Comparison of ENCODE assay signal across 8 mouse cellular contexts in genomic region chr12:100198967-100199660, GRCm38 (mm10). TPM values are rescaled to one million over a fixed set of nuclear protein-coding genes. Genes with fewer than 3 reads are reported as not detected.
A peak's percentile ranks its signal among the peaks of the same experiment; 100 is the strongest.
DNase-seq lines count a peak whose midpoint lies in the region; TF ChIP-seq lines count a peak whose summit lies in the region.

Calm1 (plus strand) TSS chr12:100199435.

- peak; percentile 93 for DNase-seq in heart, adult 9 months (ENCODE audit: low spot score in 2 of 2)
- peak; percentile 91 for DNase-seq in kidney, adult 9 months
- DNase-seq in liver, result peak; percentile 94
- peak; percentile 77 to 93 for DNase-seq in monocyte, adult 2 months (ENCODE audit: low read depth in 1 of 2, low spot score in 2 of 2)
- peak; percentile 91 to 96 for DNase-seq in spleen, postnatal 14 days (ENCODE audit: low spot score in 2 of 2)

- H3K79me3 ChIP-seq in C2C12 (ENCODE audit: low read depth), result peaks cover 41% of the 10 kb centered on the region

- peak; percentile 4 for TF ChIP-seq CTCF in C2C12 (IDR thresholded peaks at IDR 0.05; ENCODE audit: control insufficient read depth, insufficient read depth, insufficient read length)
- no peak for TF ChIP-seq CTCF in bone marrow macrophage, adult 2 months (IDR thresholded peaks at IDR 0.05; ENCODE audit: low read depth, low read length)
- 0 out of 2 replicates have a peak, but pooled peaks have one; percentile 2 for TF ChIP-seq CTCF in embryonic fibroblast, embryonic 13.5 days (IDR thresholded peaks at IDR 0.05; ENCODE audit: borderline replicate concordance, insufficient read depth, low read length)

- peaks cover 24% of the 10 kb centered on the region for H3K4me1 ChIP-seq in bone marrow macrophage, adult 2 months (ENCODE audit: control insufficient read depth, insufficient read depth, low read length)
- no peaks in the 10 kb centered on the region for H3K4me1 ChIP-seq in embryonic fibroblast, embryonic 13.5 days (ENCODE audit: control insufficient read depth, insufficient read depth, low read length)

- TF ChIP-seq POLR2A in bone marrow macrophage, adult 2 months (IDR thresholded peaks at IDR 0.05; ENCODE audit: borderline replicate concordance, low read depth, low read length), result peak; percentile 95
- TF ChIP-seq POLR2A in embryonic fibroblast, embryonic 13.5 days (IDR thresholded peaks at IDR 0.05; ENCODE audit: low read depth, low read length), result peak; percentile 100

- no peaks in the 10 kb centered on the region for H3K27me3 ChIP-seq in C2C12 (ENCODE audit: control insufficient read depth, insufficient read depth, insufficient read length)

- peak within 1 kb of the TSS; percentile 73 for H3K27ac ChIP-seq in bone marrow macrophage, adult 2 months (ENCODE audit: insufficient read depth, low read depth, low read length)
- H3K27ac ChIP-seq in embryonic fibroblast, embryonic 13.5 days (ENCODE audit: insufficient read depth, low read length), result peak within 1 kb of the TSS; percentile 38

- peak within 1 kb of the TSS; percentile 97 for H3K4me3 ChIP-seq in C2C12 (ENCODE audit: insufficient read depth, poor library complexity, severe bottlenecking)
- peak within 1 kb of the TSS; percentile 100 for H3K4me3 ChIP-seq in bone marrow macrophage, adult 2 months (ENCODE audit: insufficient read depth, low read length)
- H3K4me3 ChIP-seq in embryonic fibroblast, embryonic 13.5 days (ENCODE audit: insufficient read depth, low read length), result peak within 1 kb of the TSS; percentile 86

- peak within 1 kb of the TSS; percentile 66 for H3ac ChIP-seq in C2C12 (ENCODE audit: control insufficient read depth, insufficient read length, low read depth)

- H3K79me2 ChIP-seq in C2C12 (ENCODE audit: control insufficient read depth, insufficient read depth), result peaks cover 49% of the 10 kb centered on the region

- peaks cover 21% of the 10 kb centered on the region for H3K36me3 ChIP-seq in C2C12 (ENCODE audit: control insufficient read depth, insufficient read depth)

TF ChIP-seq in C2C12, 6 proteins besides CTCF, POLR2A, EP300 and RAD21:
- TF ChIP-seq MAX (IDR thresholded peaks at IDR 0.05), result peak; percentile 46
- no peak for TF ChIP-seq FOSL1 (IDR thresholded peaks at IDR 0.05; ENCODE audit: insufficient read depth, low read length, poor library complexity, severe bottlenecking)

RNA-seq across cellular contexts. Expression of gene Calm1, which starts in this region (rescaled TPM):
- 397 TPM for polyA plus RNA-seq in C2C12 (2012; fragmentation: generic; extraction: Trizol)
- 735 and 768 TPM in 2 replicates for polyA plus RNA-seq in bone marrow macrophage, adult 2 months (2012; ENCODE audit: insufficient read depth, insufficient read length, missing spikeins)
- polyA plus RNA-seq in embryonic fibroblast, embryonic 13.5 days (2011; ENCODE audit: insufficient read length, low read depth, missing spikeins), result 594 and 640 TPM in 2 replicates

Comparison
In these comparisons a context has a peak if more than half of its experiments do, and no peak if none do; other contexts are left out.
1. Peak in every context shown above with its lines: DNase-seq, H3K4me3 ChIP-seq and H3K27ac ChIP-seq.